In genomic region chr12:16190706-16191105, GRCm38 (mm10) we compare ENCODE assay signal across 19 mouse cellular contexts.
DNase-seq lines count a peak whose midpoint lies in the region; ATAC-seq and TF ChIP-seq lines count a peak whose summit lies in the region.
"Had no signal": no experiment of that assay in that cellular context is flagged by ENCODE, and none has a peak within 500 bp of the region (broad histone marks: within the 10 kb centered on the region; RNA-seq: fewer than 3 reads in every experiment).

No protein-coding gene starts in this region.

- no peak overlapping the region for H3K4me3 ChIP-seq in heart, embryonic 16.5 days (ENCODE audit: low read length)
- no peak overlapping the region for H3K4me3 ChIP-seq in heart, embryonic 10.5 days
- no peak overlapping the region for H3K4me3 ChIP-seq in thymus, adult 2 months (ENCODE audit: control insufficient read depth, insufficient read depth, low read length)
- no peak overlapping the region for H3K4me3 ChIP-seq in lung, adult 2 months (replicated peaks; ENCODE audit: extremely low read depth, low read depth, low read length)
- H3K4me3 ChIP-seq: forebrain, embryonic 13.5 days; heart, embryonic 15.5 days; left cerebral cortex, adult 2 months; limb, embryonic 12.5 days; midbrain, embryonic 13.5 days had no signal

- no peak for TF ChIP-seq CTCF in thymus, adult 2 months (IDR thresholded peaks at IDR 0.05; ENCODE audit: borderline replicate concordance, control insufficient read depth, extremely low read depth, insufficient read depth, low read length, poor library complexity)
- no peak for TF ChIP-seq CTCF in lung, adult 2 months (IDR thresholded peaks at IDR 0.05; ENCODE audit: insufficient read depth, low read length)

- no peak for ATAC-seq in CD4-positive, CD25-positive, alpha-beta regulatory T cell, adult 4 months
- ATAC-seq in heart, embryonic 16.5 days (replicated peaks; ENCODE audit: extremely low read depth, insufficient read depth, low FRiP score), result peak; percentile 63
- ATAC-seq: forebrain, embryonic 13.5 days; inflammation-experienced regulatory T-cells, adult 6 months; liver, postnatal 0 days; midbrain, embryonic 13.5 days had no signal

- H3K9me3 ChIP-seq in heart, embryonic 16.5 days (replicated peaks; ENCODE audit: control insufficient read depth, low read length), result no peaks in the 10 kb centered on the region
- no peaks in the 10 kb centered on the region for H3K9me3 ChIP-seq in heart, embryonic 10.5 days
- H3K9me3 ChIP-seq: forebrain, embryonic 13.5 days; heart, embryonic 15.5 days; limb, embryonic 12.5 days; midbrain, embryonic 13.5 days had no signal

- H3K27me3 ChIP-seq in heart, embryonic 16.5 days (ENCODE audit: control insufficient read depth, insufficient read depth, low read length), result no peaks in the 10 kb centered on the region
- no peaks in the 10 kb centered on the region for H3K27me3 ChIP-seq in heart, embryonic 10.5 days (ENCODE audit: insufficient read depth, poor library complexity, severe bottlenecking)
- no peaks in the 10 kb centered on the region for H3K27me3 ChIP-seq in thymus, adult 2 months (ENCODE audit: control insufficient read depth, insufficient read depth, low read length)
- H3K27me3 ChIP-seq: forebrain, embryonic 13.5 days; heart, embryonic 15.5 days; limb, embryonic 12.5 days; midbrain, embryonic 13.5 days had no signal

- no peaks in the 10 kb centered on the region for H3K36me3 ChIP-seq in heart, embryonic 16.5 days (ENCODE audit: control insufficient read depth, insufficient read depth)
- H3K36me3 ChIP-seq in heart, embryonic 10.5 days, result no peaks in the 10 kb centered on the region
- no peaks in the 10 kb centered on the region for H3K36me3 ChIP-seq in thymus, adult 2 months (ENCODE audit: control insufficient read depth, insufficient read depth, low read length)
- H3K36me3 ChIP-seq: heart, embryonic 15.5 days; limb, embryonic 12.5 days; midbrain, embryonic 13.5 days had no signal

- H3K9ac ChIP-seq in heart, embryonic 16.5 days (ENCODE audit: low read length), result no peak overlapping the region
- H3K9ac ChIP-seq: forebrain, embryonic 13.5 days; heart, embryonic 15.5 days; limb, embryonic 12.5 days; liver, postnatal 0 days; midbrain, embryonic 13.5 days had no signal

- TF ChIP-seq POLR2A in thymus, adult 2 months (IDR thresholded peaks at IDR 0.05; ENCODE audit: control insufficient read depth, extremely low read depth, insufficient read depth, low read length, poor library complexity), result no peak
- TF ChIP-seq POLR2A in lung, adult 2 months (IDR thresholded peaks at IDR 0.05; ENCODE audit: borderline replicate concordance, extremely low read depth, low read depth, low read length), result no peak

- H3K4me1 ChIP-seq in heart, embryonic 16.5 days (ENCODE audit: control insufficient read depth, insufficient read depth, low read length), result peaks cover 14% of the 10 kb centered on the region
- peaks cover 14% of the 10 kb centered on the region for H3K4me1 ChIP-seq in heart, embryonic 10.5 days
- peaks cover 10% of the 10 kb centered on the region for H3K4me1 ChIP-seq in thymus, adult 2 months (replicated peaks; ENCODE audit: control insufficient read depth, insufficient read depth, low read length)
- H3K4me1 ChIP-seq in lung, adult 2 months (ENCODE audit: control insufficient read depth, insufficient read depth, low read length), result no peaks in the 10 kb centered on the region
- H3K4me1 ChIP-seq: forebrain, embryonic 13.5 days had no signal

- H3K27ac ChIP-seq in heart, embryonic 16.5 days (ENCODE audit: low read length), result no peak overlapping the region
- H3K27ac ChIP-seq in heart, embryonic 10.5 days, result no peak overlapping the region
- no peak overlapping the region for H3K27ac ChIP-seq in thymus, adult 2 months (ENCODE audit: control insufficient read depth, insufficient read depth, low read length)
- H3K27ac ChIP-seq: forebrain, embryonic 13.5 days; heart, embryonic 15.5 days; left cerebral cortex, adult 2 months; limb, embryonic 12.5 days; midbrain, embryonic 13.5 days had no signal

- H3K4me2 ChIP-seq in heart, embryonic 16.5 days (ENCODE audit: low read depth, low read length), result no peak overlapping the region
- H3K4me2 ChIP-seq: forebrain, embryonic 13.5 days; heart, embryonic 15.5 days; limb, embryonic 12.5 days; midbrain, embryonic 13.5 days had no signal

- peak; percentile 25 for DNase-seq in CD4-positive, CD25-positive, alpha-beta regulatory T cell, adult 2 months (ENCODE audit: low read depth, low spot score)
- DNase-seq in heart, embryonic 10.5 days (ENCODE audit: low spot score), result no peak
- DNase-seq in thymus, adult 2 months, result peak; percentile 8
- DNase-seq in thymus, adult 18-20 months, result no peak
- DNase-seq in lung, adult 2 months, result no peak
- DNase-seq in testis, postnatal 10 days (ENCODE audit: low spot score), result no peak
- DNase-seq: adrenal gland, adult 8-10 months; cerebellum, adult 9-10 months; liver, postnatal 0 days; lung, postnatal 4 days; right cerebral cortex, postnatal 25 days had no signal

- 38% methylated on average over 3 of the region's 3 CpGs for WGBS in heart, embryonic 16.5 days
- WGBS in heart, embryonic 10.5 days, result 47% methylated on average over 3 of the region's 3 CpGs
- 42% methylated on average over 3 of the region's 3 CpGs for WGBS in thymus, adult 2 months
- 44% methylated on average over 3 of the region's 3 CpGs for WGBS in lung, adult 2 months

Comparison
In these comparisons a context has a peak if more than half of its experiments do, and no peak if none do; other contexts are left out.
1. DNase-seq: peak in CD4-positive, CD25-positive, alpha-beta regulatory T cell, adult 2 months (single experiment) and thymus, adult 2 months (single experiment); none in heart, embryonic 10.5 days (single experiment), thymus, adult 18-20 months (0 of 2), lung, adult 2 months (single experiment) and testis, postnatal 10 days (single experiment).